Mouse (Mus musculus): ENCODE results near the gene Adora2b. TPM values are rescaled to one million over a fixed set of nuclear protein-coding genes. Genes with fewer than 3 reads are reported as not detected.
"Not testable (repeated sequence)": the region's sequence is repeated elsewhere in the genome, so short reads cannot be mapped to it uniquely, and the experiment has no call there.

The Adora2b gene
- polyA plus RNA-seq, 1 experiment = 0.43 TPM

GRCm38 (mm10) chr11:62278027-62278426 is 29.2 kb downstream of the Adora2b start:
- H3K36me3 ChIP-seq (ENCODE audit: control insufficient read depth, insufficient read depth, low read length, poor library complexity, severe bottlenecking) = no peaks in the 10 kb centered on the region
- H3K9me3 ChIP-seq (replicated peaks; ENCODE audit: control insufficient read depth, insufficient read depth, low read length, poor library complexity, severe bottlenecking) = no peaks in the 10 kb centered on the region
- TF ChIP-seq CTCF (IDR thresholded peaks at IDR 0.05; ENCODE audit: low read depth, low read length) (peak; percentile 80), POLR2A (IDR thresholded peaks at IDR 0.05; ENCODE audit: insufficient read depth, low read length) (no peak), EP300 (IDR thresholded peaks at IDR 0.05; ENCODE audit: insufficient read depth, low read depth, low read length) (no peak)
- H3K27ac ChIP-seq (ENCODE audit: insufficient read depth, low read length) = no peak overlapping the region
- no peak overlapping the region for H3K9ac ChIP-seq (ENCODE audit: low read depth, poor library complexity, severe bottlenecking)
- no peaks in the 10 kb centered on the region for H3K27me3 ChIP-seq (ENCODE audit: control insufficient read depth, insufficient read depth, low read length, poor library complexity, severe bottlenecking)
- no peak overlapping the region for H3K4me3 ChIP-seq (ENCODE audit: low read depth, low read length)
- H3K4me1 ChIP-seq (ENCODE audit: control insufficient read depth, insufficient read depth, low read length) = no peaks in the 10 kb centered on the region

- TF ChIP-seq POLR2A (IDR thresholded peaks at IDR 0.05; ENCODE audit: insufficient read depth, low read length) = peak; percentile 80
- no peak for TF ChIP-seq EP300 (IDR thresholded peaks at IDR 0.05; ENCODE audit: insufficient read depth, low read depth, low read length)
- H3K36me3 ChIP-seq (ENCODE audit: control insufficient read depth, insufficient read depth, low read length, poor library complexity, severe bottlenecking) = peaks cover 12% of the 10 kb centered on the region
- H3K4me3 ChIP-seq (ENCODE audit: low read depth, low read length) = peak within 1 kb of the TSS; percentile 95
- no peaks in the 10 kb centered on the region for H3K4me1 ChIP-seq (ENCODE audit: control insufficient read depth, insufficient read depth, low read length)
- peak within 1 kb of the TSS; percentile 79 for H3K27ac ChIP-seq (ENCODE audit: insufficient read depth, low read length)
- no peaks in the 10 kb centered on the region for H3K9me3 ChIP-seq (replicated peaks; ENCODE audit: control insufficient read depth, insufficient read depth, low read length, poor library complexity, severe bottlenecking)
- no peaks in the 10 kb centered on the region for H3K27me3 ChIP-seq (ENCODE audit: control insufficient read depth, insufficient read depth, low read length, poor library complexity, severe bottlenecking)
- peak within 1 kb of the TSS; percentile 81 for H3K9ac ChIP-seq (ENCODE audit: low read depth, poor library complexity, severe bottlenecking)
Measured at GRCm38 (mm10) chr11:62280675-62281600, 32.2 kb downstream of the Adora2b start, which contains the start of the genes Zswim7 and Ttc19. Zswim7 (minus strand) TSS chr11:62281375. Ttc19 (plus strand) TSS chr11:62281473.

GRCm38 (mm10) chr11:62281601-62281997 is 32.8 kb downstream of the Adora2b start:
- Histone ChIP-seq H3K4me1 (ENCODE audit: control insufficient read depth, insufficient read depth, low read length) (no peaks in the 10 kb centered on the region), H3K27me3 (ENCODE audit: control insufficient read depth, insufficient read depth, low read length, poor library complexity, severe bottlenecking) (no peaks in the 10 kb centered on the region), H3K36me3 (ENCODE audit: control insufficient read depth, insufficient read depth, low read length, poor library complexity, severe bottlenecking) (peaks cover 16% of the 10 kb centered on the region), H3K9ac (ENCODE audit: low read depth, poor library complexity, severe bottlenecking) (peak overlapping the region; percentile 81), H3K9me3 (replicated peaks; ENCODE audit: control insufficient read depth, insufficient read depth, low read length, poor library complexity, severe bottlenecking) (no peaks in the 10 kb centered on the region), H3K27ac (ENCODE audit: insufficient read depth, low read length) (no peak overlapping the region), H3K4me3 (ENCODE audit: low read depth, low read length) (peak overlapping the region; percentile 95)
- TF ChIP-seq CTCF (IDR thresholded peaks at IDR 0.05; ENCODE audit: low read depth, low read length) (no peak), POLR2A (IDR thresholded peaks at IDR 0.05; ENCODE audit: insufficient read depth, low read length) (no peak), EP300 (IDR thresholded peaks at IDR 0.05; ENCODE audit: insufficient read depth, low read depth, low read length) (no peak)

- H3K27me3 ChIP-seq (ENCODE audit: control insufficient read depth, insufficient read depth, low read length, poor library complexity, severe bottlenecking); H3K9ac ChIP-seq (ENCODE audit: low read depth, poor library complexity, severe bottlenecking); H3K4me3 ChIP-seq (ENCODE audit: low read depth, low read length); H3K4me1 ChIP-seq (ENCODE audit: control insufficient read depth, insufficient read depth, low read length); H3K9me3 ChIP-seq (replicated peaks; ENCODE audit: control insufficient read depth, insufficient read depth, low read length, poor library complexity, severe bottlenecking); H3K27ac ChIP-seq (ENCODE audit: insufficient read depth, low read length): not testable (repeated sequence)
- H3K36me3 ChIP-seq (ENCODE audit: control insufficient read depth, insufficient read depth, low read length, poor library complexity, severe bottlenecking) = peaks cover 21% of the 10 kb centered on the region
Measured at GRCm38 (mm10) chr11:62284020-62284419, 35.2 kb downstream of the Adora2b start.

- no peaks in the 10 kb centered on the region for H3K27me3 ChIP-seq (ENCODE audit: control insufficient read depth, insufficient read depth, low read length, poor library complexity, severe bottlenecking)
- H3K9ac ChIP-seq (ENCODE audit: low read depth, poor library complexity, severe bottlenecking) = no peak overlapping the region
- H3K4me3 ChIP-seq (ENCODE audit: low read depth, low read length) = no peak overlapping the region
- TF ChIP-seq EP300 (IDR thresholded peaks at IDR 0.05; ENCODE audit: insufficient read depth, low read depth, low read length) (no peak), CTCF (IDR thresholded peaks at IDR 0.05; ENCODE audit: low read depth, low read length) (no peak), POLR2A (IDR thresholded peaks at IDR 0.05; ENCODE audit: insufficient read depth, low read length) (no peak)
- no peak overlapping the region for H3K27ac ChIP-seq (ENCODE audit: insufficient read depth, low read length)
- H3K4me1 ChIP-seq (ENCODE audit: control insufficient read depth, insufficient read depth, low read length) = no peaks in the 10 kb centered on the region
- H3K36me3 ChIP-seq (ENCODE audit: control insufficient read depth, insufficient read depth, low read length, poor library complexity, severe bottlenecking) = peaks cover 21% of the 10 kb centered on the region
- no peaks in the 10 kb centered on the region for H3K9me3 ChIP-seq (replicated peaks; ENCODE audit: control insufficient read depth, insufficient read depth, low read length, poor library complexity, severe bottlenecking)
Measured at GRCm38 (mm10) chr11:62285020-62285419, 36.2 kb downstream of the Adora2b start.

- no peak overlapping the region for H3K9ac ChIP-seq (ENCODE audit: low read depth, poor library complexity, severe bottlenecking)
- no peak overlapping the region for H3K4me3 ChIP-seq (ENCODE audit: low read depth, low read length)
- H3K36me3 ChIP-seq (ENCODE audit: control insufficient read depth, insufficient read depth, low read length, poor library complexity, severe bottlenecking) = peaks cover 32% of the 10 kb centered on the region
- no peak overlapping the region for H3K27ac ChIP-seq (ENCODE audit: insufficient read depth, low read length)
- no peaks in the 10 kb centered on the region for H3K9me3 ChIP-seq (replicated peaks; ENCODE audit: control insufficient read depth, insufficient read depth, low read length, poor library complexity, severe bottlenecking)
- H3K27me3 ChIP-seq (ENCODE audit: control insufficient read depth, insufficient read depth, low read length, poor library complexity, severe bottlenecking) = no peaks in the 10 kb centered on the region
- TF ChIP-seq CTCF (IDR thresholded peaks at IDR 0.05; ENCODE audit: low read depth, low read length) (no peak), EP300 (IDR thresholded peaks at IDR 0.05; ENCODE audit: insufficient read depth, low read depth, low read length) (no peak), POLR2A (IDR thresholded peaks at IDR 0.05; ENCODE audit: insufficient read depth, low read length) (no peak)
- H3K4me1 ChIP-seq (ENCODE audit: control insufficient read depth, insufficient read depth, low read length) = no peaks in the 10 kb centered on the region
Measured at GRCm38 (mm10) chr11:62287700-62288099, 38.9 kb downstream of the Adora2b start.
